Mouse (Mus musculus): ENCODE results near the gene Tepp.
A peak's percentile ranks its signal among the peaks of the same experiment; 100 is the strongest.

The Tepp gene

DNA sequence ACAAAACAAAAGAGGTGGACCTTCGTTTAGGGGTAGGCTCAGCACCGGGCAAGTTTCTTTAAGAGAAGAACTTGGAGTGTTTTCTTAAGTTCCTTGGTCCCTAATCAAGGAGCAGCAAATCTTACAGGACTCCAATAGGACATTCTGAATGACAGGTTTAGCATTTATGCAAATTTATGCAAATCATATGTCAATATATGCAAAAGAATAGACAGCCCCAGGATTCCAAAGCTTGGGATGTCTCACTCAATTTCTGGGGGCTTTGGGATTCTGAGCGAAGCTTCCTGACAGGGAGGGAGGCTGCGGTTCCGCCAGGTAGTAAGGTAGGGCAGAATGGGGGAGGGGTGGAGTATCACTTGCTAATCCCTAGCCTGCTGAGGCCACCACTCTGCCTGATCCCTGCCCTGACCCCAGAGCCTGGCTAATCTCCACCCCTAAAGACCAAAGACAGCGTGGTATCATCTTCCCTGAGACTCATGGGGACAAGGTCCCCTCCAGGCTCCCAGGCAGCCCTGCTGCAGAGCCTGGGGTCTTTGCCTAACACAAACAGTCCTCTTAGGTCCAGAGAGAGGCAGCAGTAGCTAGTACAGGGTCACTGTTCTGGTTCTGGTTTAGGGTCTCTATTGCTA, at the start of gene Tepp:
Gene Tepp, plus strand, starts transcription at position 225 of the 629 bp plus-strand sequence.
- DNase-seq (ENCODE audit: low read depth, low spot score), result no peak

DNA sequence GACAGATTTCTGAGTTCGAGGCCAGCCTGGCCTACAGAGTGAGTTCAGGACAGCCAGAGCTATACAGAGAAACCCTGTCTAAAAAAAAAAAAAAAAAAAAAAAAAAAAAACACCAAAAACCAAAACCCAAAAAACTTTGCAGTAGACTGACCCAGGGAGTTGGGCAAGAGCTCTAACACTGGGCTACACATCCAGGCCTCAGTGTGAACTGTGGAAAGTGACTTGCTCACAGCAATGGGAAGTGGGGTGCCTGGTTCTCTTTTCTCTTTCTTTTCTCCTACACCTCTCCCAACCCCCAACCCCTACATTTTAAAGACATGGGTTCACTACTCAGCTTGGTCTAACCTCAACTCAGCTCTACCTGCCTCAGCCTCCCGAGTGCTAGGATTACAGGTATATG, 48.2 kb upstream of the Tepp start:
- DNase-seq (ENCODE audit: low read depth, low spot score), result no peak

DNA sequence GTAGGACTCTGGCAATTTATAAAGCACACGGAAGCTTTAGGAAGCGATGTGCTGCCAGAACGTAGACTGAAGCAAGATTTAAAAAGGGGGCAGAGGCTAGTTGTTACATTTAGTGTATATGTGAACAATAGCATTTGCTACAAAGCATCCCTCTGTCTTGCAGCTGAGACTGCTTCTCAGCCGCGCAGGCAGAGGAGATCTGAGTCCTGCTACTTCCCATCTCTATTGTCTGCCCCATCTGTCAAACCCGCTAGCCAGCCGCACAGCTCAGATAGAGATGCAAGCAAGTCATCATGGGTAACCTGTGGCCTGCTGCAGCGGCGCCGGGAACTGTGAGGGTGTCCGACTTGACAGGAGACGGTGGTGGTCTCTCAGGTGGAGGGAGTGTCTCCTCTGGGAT, 39.9 kb upstream of the Tepp start:
- no peak for DNase-seq (ENCODE audit: low read depth, low spot score)

DNA sequence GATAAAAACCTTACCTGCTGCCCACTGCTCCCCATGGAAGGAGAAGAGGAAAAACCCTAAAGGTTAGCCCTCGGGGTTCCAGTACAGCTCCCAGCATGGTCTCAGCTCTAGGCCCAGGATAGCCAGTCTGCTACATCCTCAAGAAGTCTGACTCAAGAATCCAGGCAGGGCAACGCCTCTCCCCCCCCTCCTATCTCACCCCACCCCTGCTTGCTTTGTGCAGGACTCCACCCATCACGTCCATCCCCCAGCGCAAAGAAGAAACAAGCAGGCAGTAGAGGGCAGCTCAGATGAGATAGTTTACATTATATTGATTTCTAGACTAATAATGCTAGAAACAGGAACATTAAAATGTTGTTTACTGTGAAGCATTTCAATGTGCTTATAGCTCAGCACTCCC, 38.5 kb upstream of the Tepp start:
- DNase-seq (ENCODE audit: low read depth, low spot score), result peak; percentile 48

DNA sequence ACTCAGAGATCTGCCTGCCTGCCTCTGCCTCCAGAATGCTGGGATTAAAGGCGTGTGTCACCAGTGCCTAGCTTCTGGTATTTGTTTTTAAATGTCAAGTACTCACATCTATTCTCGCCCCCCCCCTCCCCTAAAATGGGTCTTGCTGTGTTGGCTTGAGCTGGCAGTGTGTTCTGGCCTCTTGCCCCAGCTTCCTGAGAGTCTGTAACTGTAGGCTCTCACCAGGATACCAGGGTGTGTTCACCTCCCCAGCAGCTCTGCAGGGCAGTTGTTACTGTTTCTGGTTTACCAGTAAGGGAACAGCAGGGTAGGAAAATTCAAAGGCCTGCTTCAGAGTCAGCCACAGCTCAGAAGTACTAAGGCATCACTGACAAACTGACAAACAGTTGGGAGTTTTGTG, 37.5 kb upstream of the Tepp start:
- DNase-seq (ENCODE audit: low read depth, low spot score), result peak; percentile 35

DNA sequence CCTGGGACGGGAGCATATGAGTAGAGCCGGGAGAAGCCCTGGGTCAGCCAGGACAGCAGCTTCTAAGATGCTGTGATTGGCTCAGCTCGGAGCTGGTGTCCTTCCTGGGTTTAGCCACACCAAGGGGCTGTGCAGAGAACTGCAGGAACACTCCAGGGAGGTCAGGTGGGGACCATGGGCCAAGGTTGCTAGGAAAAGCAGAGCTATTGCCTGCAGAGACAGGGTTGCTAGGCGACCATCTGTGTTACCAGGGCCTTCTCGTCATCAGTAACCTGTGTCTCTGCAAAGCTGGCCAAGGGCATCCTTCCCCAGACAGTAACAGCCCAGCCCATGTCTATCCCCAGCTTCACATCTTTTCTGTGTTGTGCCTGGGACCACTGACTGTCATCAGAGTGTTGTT, 28.9 kb upstream of the Tepp start:
- no peak for DNase-seq (ENCODE audit: low read depth, low spot score)

DNA sequence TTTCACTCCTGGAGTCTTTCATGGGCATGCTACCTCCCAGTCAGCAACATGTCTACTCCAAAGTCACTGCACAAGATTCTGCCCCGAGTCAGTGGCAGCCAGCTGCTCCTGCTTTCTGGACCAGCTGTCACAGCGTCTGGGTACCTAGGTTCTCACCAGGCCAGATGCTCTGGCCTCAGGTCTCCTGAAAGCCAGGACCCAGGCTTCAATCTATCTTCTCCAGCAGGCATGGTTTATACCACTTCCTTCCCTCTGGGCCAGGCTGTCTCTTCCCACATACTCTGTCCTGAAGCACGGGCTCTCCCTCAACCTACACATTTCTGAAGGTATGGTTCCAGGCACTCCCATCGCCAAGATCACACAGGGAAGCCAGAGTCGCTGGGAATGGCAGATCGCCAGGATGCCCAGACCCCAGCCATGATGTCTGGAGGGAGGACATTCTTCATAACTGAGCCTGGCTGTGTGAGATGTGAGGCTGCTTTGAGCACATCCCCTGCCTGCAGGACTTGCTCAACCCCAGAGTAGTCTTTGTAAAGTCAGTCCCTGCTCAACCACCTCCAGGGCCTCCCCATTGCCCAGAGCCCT, 21.2 kb upstream of the Tepp start:
- no peak for DNase-seq (ENCODE audit: low read depth, low spot score)

DNA sequence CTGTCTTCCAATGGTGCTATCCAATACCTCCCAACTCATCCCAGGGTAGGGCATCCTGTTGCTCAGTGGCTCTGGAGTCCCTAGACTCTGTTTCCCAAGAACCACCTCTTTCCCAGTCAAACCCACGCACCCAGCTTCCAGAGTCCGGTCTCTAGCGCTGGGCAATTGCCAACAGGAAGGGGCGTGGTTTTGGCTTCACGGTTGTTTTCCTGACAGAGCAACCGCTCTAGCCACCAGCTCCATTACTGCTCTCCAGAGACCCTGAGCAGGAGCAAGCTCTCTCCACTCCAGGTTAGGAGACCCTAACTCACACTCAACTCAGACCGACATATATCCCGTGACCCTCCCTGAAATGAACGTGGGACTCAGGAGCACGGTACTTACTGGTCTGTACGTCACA, 17.2 kb upstream of the Tepp start:
- peak; percentile 22 for DNase-seq (ENCODE audit: low read depth, low spot score)

DNA sequence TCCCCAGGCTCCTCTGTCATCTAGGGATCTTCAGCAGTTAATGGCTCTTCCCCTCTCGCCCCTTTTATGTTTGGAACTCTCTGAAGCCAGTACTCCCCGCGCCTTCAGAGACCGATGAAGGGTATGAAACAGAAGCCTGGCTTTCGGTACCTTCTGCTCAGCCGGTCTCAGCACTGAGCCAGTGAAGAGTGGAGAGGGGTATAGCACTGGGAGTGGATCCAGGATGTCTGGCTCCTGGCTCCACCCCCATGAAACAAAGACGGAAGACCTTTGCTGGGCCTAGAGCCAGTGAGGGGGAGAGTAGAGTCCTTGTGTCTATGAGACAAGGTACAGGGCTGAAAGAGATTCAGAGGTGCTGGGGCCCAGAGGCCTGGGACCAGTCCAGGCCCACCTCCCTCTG, 16.5 kb upstream of the Tepp start:
- no peak for DNase-seq (ENCODE audit: low read depth, low spot score)

DNA sequence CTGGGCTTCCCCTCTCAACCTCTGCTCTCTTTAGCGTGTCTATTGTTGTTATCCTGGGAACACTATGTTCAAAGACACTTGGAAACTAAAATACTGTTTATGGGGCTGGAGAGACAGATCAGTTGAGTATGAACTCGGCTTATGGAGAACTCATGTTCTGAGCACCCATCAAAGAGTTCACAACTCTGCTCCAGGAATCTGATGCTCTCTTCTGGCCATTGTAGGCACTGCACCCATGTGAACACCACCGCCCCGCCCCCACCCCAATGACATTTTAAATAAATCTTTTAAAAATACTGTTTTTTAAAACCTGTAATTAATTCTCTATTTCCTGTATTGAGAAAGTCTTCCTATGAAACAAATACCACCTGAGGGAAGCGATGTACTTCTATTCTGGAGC, 8.0 kb upstream of the Tepp start:
- peak; percentile 77 for DNase-seq (ENCODE audit: low read depth, low spot score)

DNA sequence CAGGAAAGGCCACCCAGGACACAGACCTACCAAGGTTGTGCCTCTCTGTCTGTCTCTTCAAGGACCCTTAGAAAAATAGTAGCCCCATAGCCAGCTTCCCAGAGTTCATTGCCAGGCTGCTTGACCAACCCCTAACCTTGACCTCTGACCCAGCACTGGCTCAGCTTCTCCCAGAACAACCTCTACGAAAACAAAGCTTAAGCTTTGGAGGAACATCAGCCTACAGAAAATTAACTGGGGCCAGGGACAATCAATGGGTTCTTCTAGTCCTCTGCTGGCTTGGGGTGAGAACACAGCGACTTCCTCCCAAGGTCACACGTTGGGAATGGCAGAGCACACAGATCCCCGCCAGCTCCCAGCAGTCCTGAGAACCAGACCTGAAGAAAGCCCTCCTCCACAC, 4.8 kb upstream of the Tepp start:
- no peak for DNase-seq (ENCODE audit: low read depth, low spot score)

DNA sequence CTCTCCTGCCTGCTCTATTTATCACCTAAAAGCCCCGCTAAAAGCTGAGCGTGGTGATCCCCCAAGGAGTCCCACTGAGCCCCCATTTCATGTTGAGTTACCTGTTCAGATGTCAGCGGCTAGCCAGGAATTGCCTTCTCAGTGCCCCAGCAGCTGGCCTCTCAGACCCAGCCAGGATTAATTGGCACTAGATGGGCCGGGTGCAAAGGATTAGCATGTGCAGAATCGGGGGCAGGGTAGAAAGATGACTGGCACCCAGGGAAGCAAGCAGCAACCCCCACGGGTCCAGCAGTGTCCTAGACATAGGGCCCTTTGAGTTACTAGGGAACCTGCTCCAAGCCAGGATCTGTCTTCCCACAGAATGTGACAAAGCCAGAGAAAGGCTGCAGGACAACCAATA, 3.9 kb upstream of the Tepp start, which contains the start of gene Cngb1:
Gene Cngb1, minus strand, starts transcription at position 155 of the 400 bp plus-strand sequence.
- no peak for DNase-seq (ENCODE audit: low read depth, low spot score)

DNA sequence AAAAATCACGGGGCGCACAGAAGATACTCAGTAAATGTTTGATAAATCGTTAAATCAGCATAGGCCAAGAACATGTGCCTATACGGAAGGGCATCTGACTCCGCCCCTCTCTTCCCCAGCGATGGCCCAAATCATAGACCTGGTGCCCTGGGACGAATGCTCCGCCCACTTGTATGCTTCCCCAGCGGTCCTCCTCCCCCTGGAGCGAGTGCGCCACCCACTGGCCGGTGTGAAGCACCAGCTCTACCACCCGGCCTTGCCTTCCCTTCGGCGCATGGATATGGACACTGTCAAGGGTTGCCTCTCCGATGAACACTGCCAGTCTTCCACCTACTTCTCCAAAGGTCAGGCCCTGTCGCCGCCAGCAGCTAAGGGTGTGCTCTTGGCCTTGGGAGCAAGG, 2.5 kb downstream of the Tepp start:
- DNase-seq (ENCODE audit: low read depth, low spot score), result no peak

DNA sequence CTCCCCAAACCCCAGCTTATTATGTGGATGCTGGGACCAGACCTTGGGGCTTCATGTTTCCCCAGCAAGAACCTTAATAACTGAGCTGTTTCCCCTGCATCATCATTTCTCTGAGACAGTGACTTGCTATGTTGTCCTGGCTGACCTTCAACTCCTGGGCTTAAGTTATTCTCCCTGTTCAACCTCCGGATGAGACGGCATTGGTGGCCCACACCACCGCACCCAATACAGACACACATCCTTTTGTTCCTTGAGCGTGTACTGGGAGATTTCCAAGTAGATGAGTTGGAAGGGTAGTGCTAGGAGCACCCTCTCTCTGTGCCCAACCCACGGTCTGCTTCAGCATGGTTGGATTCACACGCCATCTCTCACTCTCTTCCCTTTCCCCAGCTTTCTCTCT, 3.5 kb downstream of the Tepp start:
- no peak for DNase-seq (ENCODE audit: low read depth, low spot score)

DNA sequence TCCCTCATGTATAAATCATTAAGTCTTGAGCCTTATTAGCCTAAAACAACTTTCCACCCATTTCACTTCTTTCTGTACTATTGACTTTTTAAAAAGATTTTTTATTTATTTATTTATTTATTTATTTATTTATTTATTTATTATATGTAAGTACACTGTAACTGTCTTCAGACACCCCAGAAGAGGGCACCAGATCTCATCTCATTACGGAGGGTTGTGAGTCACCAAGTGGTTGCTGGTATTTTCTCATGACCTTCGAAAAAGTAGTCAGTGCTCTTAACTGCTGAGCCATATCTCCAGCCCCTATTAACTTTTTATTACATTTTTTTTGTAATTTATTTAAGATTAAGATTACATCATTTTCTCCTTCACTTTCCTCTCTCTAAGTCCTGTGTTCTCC, 4.3 kb downstream of the Tepp start:
- DNase-seq (ENCODE audit: low read depth, low spot score), result no peak

DNA sequence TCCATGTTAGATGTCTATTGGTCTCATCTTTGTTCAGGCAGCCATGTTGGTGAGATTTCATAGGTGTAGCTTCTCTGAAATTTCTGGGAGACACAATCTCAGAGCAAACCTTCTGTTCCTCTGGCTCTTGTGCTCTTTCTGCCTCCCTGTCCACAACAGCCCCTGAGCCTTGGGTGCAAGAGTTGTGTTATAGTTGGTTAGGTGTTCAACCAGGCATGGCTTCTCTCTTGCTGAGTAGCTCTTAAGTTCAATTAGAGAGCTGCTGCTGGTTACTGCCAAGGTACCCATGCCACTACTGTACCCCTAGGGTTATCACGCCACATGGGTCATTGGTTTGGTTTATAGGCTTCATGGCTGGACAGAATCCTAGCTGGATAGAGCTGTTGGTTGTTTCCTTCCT, 5.0 kb downstream of the Tepp start:
- no peak for DNase-seq (ENCODE audit: low read depth, low spot score)

DNA sequence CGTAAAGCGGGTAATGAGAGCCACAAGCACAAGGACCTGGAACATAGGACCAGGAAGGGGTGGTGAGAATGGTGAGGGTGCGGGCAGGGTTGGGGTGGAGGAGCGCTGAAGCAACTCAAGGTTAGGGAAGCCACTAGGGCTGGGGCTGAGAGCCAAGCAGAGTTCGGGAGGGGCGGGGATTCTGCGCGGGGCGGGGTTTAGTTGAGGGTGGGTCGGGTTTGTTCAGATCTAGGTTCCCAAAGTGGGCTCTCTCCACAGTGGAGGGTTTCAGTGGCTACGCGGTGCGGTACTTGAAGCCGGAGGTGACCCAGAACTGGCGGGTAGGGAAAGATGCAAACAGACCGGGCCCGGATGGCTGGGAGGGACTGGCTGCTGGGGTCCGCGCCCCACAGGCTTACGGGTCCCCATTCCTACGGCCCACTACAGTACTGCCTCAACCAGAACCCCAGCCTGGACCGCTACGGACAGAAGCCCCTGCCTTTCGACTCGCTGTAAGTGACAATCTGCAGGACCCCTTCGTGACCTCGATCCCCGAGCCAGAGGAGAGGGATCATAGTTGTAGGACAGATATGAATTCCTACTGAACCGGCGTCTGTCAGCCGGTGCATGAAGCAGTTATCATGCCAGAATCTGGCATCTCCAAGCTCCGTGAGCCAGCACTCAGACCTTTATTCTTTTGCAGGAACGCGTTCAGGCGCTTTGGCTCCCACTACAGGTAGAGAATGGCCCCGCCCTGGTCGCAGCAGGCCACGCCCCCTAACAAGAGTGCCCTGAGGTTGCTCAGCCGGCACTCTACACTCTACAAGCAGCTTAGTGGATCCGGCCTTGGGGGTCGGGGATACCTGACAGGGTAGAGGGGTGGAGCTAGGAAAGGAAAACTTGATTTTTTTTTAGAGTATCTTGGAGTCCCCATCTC, 10.1 kb downstream of the Tepp start:
- no peak for DNase-seq (ENCODE audit: low read depth, low spot score)

DNA sequence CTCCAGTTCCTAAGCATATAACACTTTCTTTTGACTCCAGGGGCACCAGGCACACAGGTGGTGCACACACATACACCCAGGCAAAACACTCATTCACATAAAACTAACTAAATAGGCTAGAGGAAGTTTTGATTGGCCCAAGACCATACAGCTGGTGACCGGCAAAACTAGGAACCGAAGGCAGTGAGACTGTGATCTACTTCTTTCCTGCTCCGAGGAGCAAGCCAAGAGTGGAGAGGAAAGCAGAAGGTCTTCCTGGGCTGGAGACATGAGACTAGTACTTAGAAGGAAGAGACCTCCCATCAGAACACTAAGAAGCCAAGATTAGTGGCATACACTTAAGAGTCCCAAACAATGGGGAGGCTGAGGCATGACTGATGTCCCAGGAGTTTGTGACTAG, 12.8 kb downstream of the Tepp start:
- DNase-seq (ENCODE audit: low read depth, low spot score), result no peak

DNA sequence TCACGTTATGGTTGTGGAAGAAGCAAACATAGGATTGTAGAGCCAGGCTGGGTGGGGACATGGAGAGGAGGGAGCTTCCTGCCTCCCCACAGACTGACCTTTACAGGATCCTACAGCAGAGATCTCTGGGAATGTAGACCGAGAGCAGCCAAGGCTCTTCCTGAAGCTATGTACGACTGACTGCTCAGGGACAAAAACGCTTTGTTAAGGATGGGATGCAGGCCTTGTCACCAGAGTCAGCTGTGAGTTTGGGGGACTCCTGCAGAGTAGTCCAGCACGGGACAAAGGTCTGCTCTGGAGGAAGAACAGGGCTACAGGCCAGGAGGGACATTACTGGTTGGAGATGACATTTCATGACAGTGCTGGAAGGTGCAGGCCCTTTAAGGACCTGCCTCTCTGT, 14.3 kb downstream of the Tepp start:
- no peak for DNase-seq (ENCODE audit: low read depth, low spot score)

DNA sequence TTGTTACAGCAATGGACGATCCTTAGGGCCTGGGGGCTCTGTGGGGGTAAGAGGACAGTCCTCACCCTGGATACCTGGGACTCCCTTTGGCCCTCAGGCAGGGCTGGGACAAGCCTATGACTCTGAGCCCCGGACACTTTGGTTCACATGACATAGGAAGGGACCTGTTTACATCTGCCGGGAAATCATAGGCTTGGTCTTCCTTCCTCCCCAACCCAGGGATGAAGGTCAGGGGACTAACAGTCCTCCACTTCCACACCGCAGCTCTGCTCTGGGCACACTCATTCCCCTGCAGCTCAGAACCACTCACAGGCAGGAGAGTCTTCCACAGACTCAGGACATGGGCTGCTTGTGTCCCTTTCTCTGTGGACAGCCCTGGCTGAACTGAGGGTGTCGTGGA, 16.5 kb downstream of the Tepp start:
- DNase-seq (ENCODE audit: low read depth, low spot score), result no peak

DNA sequence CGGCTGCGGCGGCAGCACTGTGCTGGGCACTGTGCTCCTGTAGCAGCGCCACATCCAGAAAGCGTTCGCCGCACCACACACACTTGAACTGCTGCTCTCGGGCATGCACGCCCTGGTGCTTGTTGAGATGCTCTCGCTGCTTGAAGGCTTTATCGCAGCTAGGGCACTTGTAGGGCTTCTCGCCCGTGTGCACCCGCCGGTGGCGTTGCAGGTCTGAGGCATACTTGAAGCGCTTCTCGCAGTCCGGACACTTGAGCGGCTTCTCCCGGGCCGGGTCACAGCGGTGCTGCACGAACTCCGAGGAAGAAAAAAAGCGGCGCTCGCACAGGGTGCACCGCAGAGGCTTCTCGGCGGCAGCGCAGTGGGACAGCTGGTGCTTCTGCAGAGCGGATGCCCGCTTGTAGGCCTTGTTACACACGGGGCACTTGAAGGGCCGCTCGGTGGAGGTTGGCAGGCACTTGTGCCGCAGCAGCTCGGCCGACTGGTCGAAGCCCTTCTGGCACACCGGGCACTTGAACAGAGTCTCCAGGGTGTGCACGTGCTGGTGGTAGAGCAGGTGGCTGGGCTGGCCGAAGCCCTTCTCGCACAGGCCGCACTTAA, 17.6 kb downstream of the Tepp start:
- DNase-seq (ENCODE audit: low read depth, low spot score), result no peak

DNA sequence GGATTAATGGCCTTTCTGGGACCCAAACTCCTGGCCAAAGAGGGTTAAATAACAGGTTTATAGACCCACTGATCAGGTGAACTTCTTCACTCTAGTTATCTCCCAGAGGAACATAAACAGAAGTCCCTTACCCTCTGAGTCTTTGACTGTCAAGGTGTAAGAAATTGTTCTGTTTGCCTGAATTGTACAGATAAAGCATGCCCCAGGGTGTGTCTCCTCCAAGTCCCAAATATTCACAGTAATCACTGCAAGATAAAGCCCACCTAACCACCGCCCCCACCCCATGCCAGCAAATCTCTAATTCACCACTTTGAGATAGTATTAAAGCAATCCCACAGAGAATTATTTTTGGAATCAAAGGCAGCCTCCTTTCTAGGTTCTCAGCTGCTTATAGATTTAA, 20.0 kb downstream of the Tepp start:
- no peak for DNase-seq (ENCODE audit: low read depth, low spot score)
